Comparison of ENCODE assay signal across 9 mouse cellular contexts in genomic region chr9:96986797-96987473, GRCm38 (mm10). TPM values are rescaled to one million over a fixed set of nuclear protein-coding genes. Genes with fewer than 3 reads are reported as not detected.
DNase-seq lines count a peak whose midpoint lies in the region; ATAC-seq lines count a peak whose summit lies in the region.
"Had no signal": no experiment of that assay in that cellular context is flagged by ENCODE, and none has a peak within 500 bp of the region (broad histone marks: within the 10 kb centered on the region; RNA-seq: fewer than 3 reads in every experiment).

No protein-coding gene starts in this region.

- H3K36me3 ChIP-seq in heart, embryonic 13.5 days = no peaks in the 10 kb centered on the region
- H3K36me3 ChIP-seq in hindbrain, embryonic 16.5 days (ENCODE audit: control insufficient read depth, insufficient read depth, low read length) = no peaks in the 10 kb centered on the region
- no peaks in the 10 kb centered on the region for H3K36me3 ChIP-seq in midbrain, embryonic 15.5 days (replicated peaks)
- H3K36me3 ChIP-seq: embryonic facial prominence, embryonic 12.5 days had no signal

- peak overlapping the region; percentile 54 for H3K4me2 ChIP-seq in heart, embryonic 13.5 days
- H3K4me2 ChIP-seq in hindbrain, embryonic 16.5 days (ENCODE audit: low read length) = no peak overlapping the region
- H3K4me2 ChIP-seq in midbrain, embryonic 15.5 days = no peak overlapping the region
- H3K4me2 ChIP-seq: embryonic facial prominence, embryonic 12.5 days had no signal

- DNase-seq in heart, postnatal 25 days (ENCODE audit: low spot score) = no peak
- peak; percentile 62 for DNase-seq in embryo, embryonic 11 days
- no peak for DNase-seq in layer of hippocampus, adult 9-10 months (ENCODE audit: low spot score)
- no peak for DNase-seq in spleen, postnatal 14 days (ENCODE audit: low spot score in 2 of 2)
- DNase-seq in gastrocnemius, postnatal 36 days = no peak

- 27% methylated on average over 11 of the region's 11 CpGs for WGBS in heart, embryonic 13.5 days
- 46% methylated on average over 11 of the region's 11 CpGs for WGBS in hindbrain, embryonic 16.5 days
- 41% methylated on average over 11 of the region's 11 CpGs for WGBS in midbrain, embryonic 15.5 days

- H3K27me3 ChIP-seq in heart, embryonic 13.5 days (replicated peaks) = no peaks in the 10 kb centered on the region
- no peaks in the 10 kb centered on the region for H3K27me3 ChIP-seq in hindbrain, embryonic 16.5 days (replicated peaks; ENCODE audit: control insufficient read depth, insufficient read depth, low read length)
- H3K27me3 ChIP-seq in midbrain, embryonic 15.5 days (replicated peaks) = no peaks in the 10 kb centered on the region
- H3K27me3 ChIP-seq: embryonic facial prominence, embryonic 12.5 days had no signal

- H3K9me3 ChIP-seq in heart, embryonic 13.5 days = no peaks in the 10 kb centered on the region
- H3K9me3 ChIP-seq in hindbrain, embryonic 16.5 days (ENCODE audit: control insufficient read depth, low read length) = no peaks in the 10 kb centered on the region
- H3K9me3 ChIP-seq in midbrain, embryonic 15.5 days = no peaks in the 10 kb centered on the region
- H3K9me3 ChIP-seq: embryonic facial prominence, embryonic 12.5 days had no signal

- peaks cover 100% of the 10 kb centered on the region for H3K4me1 ChIP-seq in heart, embryonic 13.5 days
- peaks cover 26% of the 10 kb centered on the region for H3K4me1 ChIP-seq in hindbrain, embryonic 16.5 days (ENCODE audit: control insufficient read depth, insufficient read depth, low read depth, low read length)
- peaks cover 36% of the 10 kb centered on the region for H3K4me1 ChIP-seq in midbrain, embryonic 15.5 days

- 0 out of 2 replicates have a peak overlapping the region, but pooled peaks have one; percentile 6 for H3K4me3 ChIP-seq in heart, embryonic 13.5 days
- no peak overlapping the region for H3K4me3 ChIP-seq in hindbrain, embryonic 16.5 days (ENCODE audit: low read length)
- H3K4me3 ChIP-seq in midbrain, embryonic 15.5 days = no peak overlapping the region
- H3K4me3 ChIP-seq: embryonic facial prominence, embryonic 12.5 days had no signal

- intact Hi-C loops in heart, postnatal 25 days (cut with DNase I) = no loop called here
- intact Hi-C loops in gastrocnemius, postnatal 36 days (cut with DNase I) = no loop called here

- peak overlapping the region; percentile 48 for H3K9ac ChIP-seq in heart, embryonic 13.5 days
- peak overlapping the region; percentile 27 for H3K9ac ChIP-seq in hindbrain, embryonic 16.5 days (ENCODE audit: low read depth, low read length)
- no peak overlapping the region for H3K9ac ChIP-seq in midbrain, embryonic 15.5 days
- H3K9ac ChIP-seq: embryonic facial prominence, embryonic 12.5 days had no signal

- peak overlapping the region; percentile 91 for H3K27ac ChIP-seq in heart, embryonic 13.5 days (replicated peaks)
- peak overlapping the region; percentile 34; the same call in 1 of the 2 replicates for H3K27ac ChIP-seq in hindbrain, embryonic 16.5 days (ENCODE audit: low read depth, low read length)
- peak overlapping the region; percentile 41; the same call in 1 of the 2 replicates for H3K27ac ChIP-seq in midbrain, embryonic 15.5 days
- H3K27ac ChIP-seq: embryonic facial prominence, embryonic 12.5 days had no signal

- 0 out of 2 replicates have a peak, but pooled peaks have one; percentile 33 for ATAC-seq in heart, embryonic 13.5 days (ENCODE audit: extremely low read depth, insufficient number of reproducible peaks, low FRiP score, low TSS enrichment)
- ATAC-seq in hindbrain, embryonic 16.5 days = peak; percentile 31
- ATAC-seq in midbrain, embryonic 15.5 days (replicated peaks) = peak; percentile 38

RNA-seq across cellular contexts. Expression of gene Spsb4, which starts 31.7 kb away (rescaled TPM):
- 55.5 and 61.4 TPM in 2 replicates for polyA plus RNA-seq in heart, embryonic 13.5 days (2015; fragmentation: Nextera tagmentation; extraction: Ambion mirVana)
- total RNA-seq in heart, postnatal 25 days (2021) = 10 to 100 TPM in 1 of 2 experiments, 1 to 10 TPM in 1; 5.6 to 10.5 TPM
- 39.8 and 42.4 TPM in 2 replicates for polyA plus RNA-seq in hindbrain, embryonic 16.5 days (2015; fragmentation: Nextera tagmentation; extraction: Ambion mirVana)
- 31.7 and 39.0 TPM in 2 replicates for polyA plus RNA-seq in midbrain, embryonic 15.5 days (2015; fragmentation: Nextera tagmentation; extraction: Ambion mirVana)
- 1 to 10 TPM; 1.4 to 4.1 TPM for total RNA-seq in gastrocnemius, postnatal 36 days (2021)

Comparison
In these comparisons a context has a peak if more than half of its experiments do, and no peak if none do; other contexts are left out.
1. H3K27ac ChIP-seq: peak in every context shown above with its lines; median percentile 91 in heart, embryonic 13.5 days; 41 in midbrain, embryonic 15.5 days; 34 in hindbrain, embryonic 16.5 days.